Mouse (Mus musculus) adrenal gland, adult 18-20 months (tissue): ENCODE measurements around the gene Rpia. TPM values are rescaled to one million over a fixed set of nuclear protein-coding genes. Genes with fewer than 3 reads are reported as not detected.

Experiments used
- DNase-seq, 2 experiments: peaks; one replicate each; pipeline ENCODE4 v3.0.0; 2021 to 2022; ENCODE audit warnings: low spot score in 2 of 2
- total RNA-seq, 2 experiments: library from RNA; stranded (reverse); gene quantifications; 1 replicate in 1 of 2; 2 replicates in 1 of 2; pipeline ENCODE4 v1.2.3; 2021

Rpia gene
- total RNA-seq, 2 experiments from 2014 or later = 21.7 to 23.4 TPM

DNA sequence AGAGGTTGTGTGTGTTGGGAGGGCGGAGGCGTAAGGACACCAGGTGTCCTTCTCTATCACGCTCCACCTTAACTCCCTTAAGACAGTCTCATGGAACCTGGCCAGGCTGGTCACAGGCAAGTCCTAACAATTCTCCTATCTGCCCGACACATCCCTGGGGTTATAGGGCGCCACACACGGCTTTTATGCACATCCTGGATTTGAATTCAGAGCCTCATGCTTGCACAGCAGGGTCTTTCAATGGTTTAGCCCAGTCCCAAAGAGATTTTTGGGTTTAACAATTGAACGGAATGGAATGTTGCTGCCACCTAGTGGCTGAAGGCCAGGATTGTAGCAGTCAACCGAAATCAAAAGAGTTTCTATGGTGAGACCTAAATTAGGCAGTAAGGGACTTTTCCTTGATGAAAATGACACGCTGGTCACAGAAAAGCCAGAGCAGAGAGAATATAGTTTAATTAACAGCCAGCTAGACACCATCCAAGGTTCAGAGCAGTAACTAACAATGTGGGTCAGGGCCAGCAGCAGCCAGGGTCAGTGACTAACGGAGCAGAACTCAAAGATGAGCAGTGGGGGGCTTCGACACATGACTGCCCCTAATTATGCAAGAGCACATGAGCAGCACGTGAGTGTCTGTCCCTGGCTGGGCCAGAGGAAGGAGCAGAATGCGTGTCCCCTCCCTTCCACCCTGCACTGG, 13.9 kb upstream of the Rpia start:
- DNase-seq = peak; percentile 57 to 58

DNA sequence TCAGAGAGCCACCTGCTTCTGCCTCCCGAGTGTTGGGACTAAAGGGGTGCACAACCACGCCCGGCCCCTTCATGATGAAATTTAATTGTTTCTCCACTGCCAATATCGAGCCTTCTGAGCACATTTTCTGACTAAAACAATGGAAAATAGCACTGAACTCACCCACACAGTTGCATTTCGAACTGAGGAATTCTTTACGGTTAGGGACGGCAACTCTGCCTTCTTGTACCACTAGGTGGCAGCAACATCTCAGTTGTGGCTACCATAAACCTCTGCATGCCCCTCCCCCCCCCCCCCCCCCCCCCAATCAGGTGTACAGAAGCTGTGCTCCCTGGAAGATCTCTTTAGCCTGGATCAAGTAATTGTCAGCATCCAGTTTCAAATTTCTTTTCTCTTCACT, 13.2 kb upstream of the Rpia start:
- DNase-seq = peak in 1 of 2 experiments; percentile 56

GRCm38 (mm10) chr6:70804632-70805031, 12.6 kb upstream of the Rpia start:
- DNase-seq = no peak

DNA sequence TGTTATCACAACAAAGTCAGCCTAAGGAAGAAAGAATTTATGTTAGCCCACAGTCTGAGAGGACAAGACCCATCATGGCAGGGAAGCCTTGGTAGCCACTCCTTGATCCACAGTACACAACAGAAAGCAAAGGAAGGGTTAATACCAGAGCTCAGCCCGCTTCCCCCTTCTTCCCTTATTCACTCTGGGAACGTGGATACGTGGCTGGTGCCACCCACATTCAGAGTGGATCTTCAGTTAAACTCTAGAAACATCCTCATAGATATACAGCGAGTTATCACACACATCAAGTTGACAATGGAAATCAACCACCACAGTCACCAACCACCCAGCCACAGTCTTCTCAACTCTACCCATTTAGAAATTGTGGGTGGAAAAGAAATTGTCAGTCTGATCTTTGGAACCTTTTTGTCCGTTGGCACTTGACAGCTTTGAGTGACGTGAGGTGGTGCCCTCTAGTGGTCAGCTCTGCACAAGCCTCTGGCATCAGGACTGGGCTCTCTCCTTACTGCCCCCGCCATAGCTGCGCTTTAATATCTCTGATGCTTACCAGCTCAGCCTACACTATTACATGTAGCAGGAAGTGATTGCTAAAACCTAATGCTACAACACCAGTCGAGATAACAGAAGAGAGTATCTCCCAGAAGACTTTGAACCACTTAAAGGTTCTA, 5.7 kb upstream of the Rpia start:
- peak; percentile 61 to 69 for DNase-seq

DNA sequence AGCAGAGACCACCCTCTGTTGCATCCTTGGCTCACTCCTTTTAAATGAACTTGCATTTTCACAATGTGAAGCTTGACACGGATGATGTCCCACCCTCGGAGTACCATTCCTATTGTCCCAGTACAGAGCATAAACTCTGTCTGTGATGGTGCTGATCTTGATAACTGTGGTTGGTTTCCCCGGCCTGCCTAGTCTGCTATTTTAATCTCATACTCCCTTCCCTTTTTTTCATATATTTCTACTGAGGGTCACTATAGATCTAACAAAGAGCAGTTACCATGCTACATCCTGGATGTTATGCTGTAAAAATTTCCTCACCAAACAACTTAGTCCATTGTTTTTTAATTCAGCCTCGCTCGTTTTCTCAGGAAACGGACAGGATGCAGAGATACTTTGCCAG, 4.9 kb upstream of the Rpia start:
- DNase-seq = no peak

GRCm38 (mm10) chr6:70792644-70793043, 612 bp upstream of the Rpia start:
- DNase-seq = no peak

GRCm38 (mm10) chr6:70790852-70791761, 925 bp downstream of the Rpia start:
- no peak for DNase-seq

- no peak for DNase-seq
Measured at GRCm38 (mm10) chr6:70790034-70790650, 1.9 kb downstream of the Rpia start.

- DNase-seq = no peak
Measured at GRCm38 (mm10) chr6:70789134-70789533, 2.9 kb downstream of the Rpia start.

DNA sequence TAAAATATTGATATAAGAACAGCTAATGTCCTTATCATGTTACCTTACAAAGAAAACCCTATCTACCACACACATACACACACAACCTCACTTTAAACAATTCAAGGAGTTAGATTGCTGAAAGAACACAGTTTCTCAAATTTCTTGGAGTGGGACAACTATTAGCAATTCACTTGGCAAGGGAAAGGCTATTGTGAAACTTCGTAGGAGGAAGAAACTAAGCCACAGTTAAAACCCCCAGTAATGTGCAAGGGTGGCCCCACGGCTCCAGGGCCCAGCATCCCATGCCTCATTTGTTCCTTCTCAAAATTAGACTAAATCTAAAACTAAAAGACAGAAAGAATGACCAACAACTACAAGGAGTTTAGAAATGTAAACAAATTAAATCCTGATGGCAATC, 4.5 kb downstream of the Rpia start:
- no peak for DNase-seq

DNA sequence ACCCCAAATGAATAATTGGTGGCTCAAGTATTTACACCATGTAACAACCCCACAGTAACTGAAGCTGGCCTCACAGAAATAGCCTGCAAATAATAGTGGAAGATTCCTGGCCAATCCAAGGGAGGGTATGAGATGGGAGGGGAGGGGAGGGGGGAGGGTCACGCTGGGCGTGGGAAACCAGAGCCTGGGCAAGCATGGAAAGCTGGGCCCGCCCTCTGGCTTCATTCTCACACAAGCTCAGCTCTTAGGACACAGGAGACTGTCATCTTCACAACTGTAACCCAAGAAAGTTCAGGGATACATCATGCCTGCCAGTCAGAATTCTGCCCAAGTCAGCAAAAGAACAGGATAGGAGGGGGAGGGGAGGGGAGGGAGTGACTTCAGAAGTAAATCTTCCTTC, 6.2 kb downstream of the Rpia start:
- no peak for DNase-seq

DNA sequence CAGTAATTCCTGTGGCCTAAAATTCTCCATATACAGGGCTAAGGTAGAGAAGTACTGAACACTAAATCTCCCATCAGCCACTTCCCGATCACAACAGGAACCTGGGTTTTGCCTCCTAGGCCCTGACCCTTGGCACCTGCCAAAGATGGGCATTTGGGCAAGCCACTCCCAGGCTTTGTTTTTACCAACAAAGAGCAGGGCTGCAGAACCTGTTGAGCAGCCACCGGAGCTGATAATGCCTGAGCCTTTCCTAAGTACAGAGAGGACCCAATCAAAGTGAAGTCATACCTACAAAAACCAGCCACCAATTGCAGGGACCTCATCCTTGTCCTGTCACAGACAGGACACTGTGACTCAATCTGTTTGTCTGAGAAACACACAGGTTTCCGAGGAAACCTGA, 7.2 kb downstream of the Rpia start:
- no peak for DNase-seq

GRCm38 (mm10) chr6:70781336-70781735, 10.7 kb downstream of the Rpia start:
- no peak for DNase-seq

DNA sequence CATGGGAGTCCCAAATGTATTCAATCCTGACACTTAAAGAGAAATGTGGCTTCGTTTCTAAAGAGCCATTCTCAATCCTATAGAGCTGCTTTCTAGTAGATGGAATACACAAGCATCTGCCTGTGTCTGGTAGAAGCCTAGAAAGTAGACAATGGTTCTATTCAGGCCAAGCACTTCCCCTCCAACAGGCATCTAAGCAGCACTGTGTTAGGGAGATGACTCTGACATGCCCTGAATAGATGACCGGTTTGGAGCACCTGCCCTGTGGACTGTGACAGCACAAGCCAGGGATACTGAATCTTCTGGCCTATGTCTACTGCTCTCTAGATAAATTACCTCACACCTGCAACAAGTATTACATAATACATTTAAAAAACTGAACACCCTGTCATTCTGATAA, 17.7 kb downstream of the Rpia start:
- DNase-seq = no peak

GRCm38 (mm10) chr6:70773769-70774168, 18.3 kb downstream of the Rpia start:
- no peak for DNase-seq

GRCm38 (mm10) chr6:70768769-70769168, 23.3 kb downstream of the Rpia start:
- DNase-seq = peak; percentile 65 to 66

- DNase-seq = no peak
Measured at GRCm38 (mm10) chr6:70765076-70765475, 27.0 kb downstream of the Rpia start.

DNA sequence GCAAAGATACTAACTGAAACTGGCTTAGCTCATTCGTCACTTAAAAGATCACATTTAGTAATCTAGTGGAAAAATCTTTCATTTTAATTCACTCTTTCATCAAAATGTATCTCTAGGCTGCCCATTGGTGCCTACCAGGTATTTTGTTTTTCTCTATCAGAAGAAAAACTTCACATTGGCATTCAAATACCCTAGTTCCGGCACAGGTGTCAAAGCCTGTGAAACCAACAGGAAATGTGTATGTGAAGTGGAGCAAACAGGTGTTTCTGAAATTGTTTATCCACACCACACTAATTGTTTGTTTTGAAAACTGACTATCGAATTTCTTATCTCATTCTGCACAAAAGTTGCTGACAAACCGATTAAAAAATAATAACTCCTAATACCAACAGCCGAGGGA, 27.5 kb downstream of the Rpia start:
- DNase-seq = no peak

GRCm38 (mm10) chr6:70763881-70764280, 28.2 kb downstream of the Rpia start:
- no peak for DNase-seq

DNA sequence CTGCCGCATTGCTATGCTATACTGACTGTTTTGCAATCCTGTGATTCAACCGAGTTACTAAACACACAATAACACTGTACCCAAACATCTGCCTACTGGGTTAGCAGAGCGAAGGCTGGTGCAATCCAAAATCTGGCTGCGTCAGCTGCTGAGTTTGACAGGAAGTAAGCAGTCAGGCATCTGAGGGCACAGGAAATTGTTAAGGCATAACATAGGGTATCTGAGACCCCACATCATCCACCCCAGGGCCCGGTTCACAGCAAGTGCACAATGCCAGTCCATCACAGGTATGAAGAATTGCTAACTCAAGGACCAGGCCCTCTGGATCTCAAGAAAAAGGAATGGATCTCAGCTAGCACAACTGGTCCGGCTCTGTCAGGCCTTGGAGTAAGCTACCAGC, 29.4 kb downstream of the Rpia start:
- DNase-seq = no peak

- DNase-seq = no peak
Measured at GRCm38 (mm10) chr6:70760951-70761350, 31.1 kb downstream of the Rpia start.
